Mouse (Mus musculus) macrophage (primary cell): ENCODE measurements around the gene Wbp4. TPM values are rescaled to one million over a fixed set of nuclear protein-coding genes. Genes with fewer than 3 reads are reported as not detected.

Source experiments
- polyA plus RNA-seq: library from polyadenylated mRNA; stranded (reverse); fragments of 250-400 nt; gene quantifications from 3 replicates; pipeline ENCODE4 v1.2.4, GENCODE M21; 2018; ENCODE audit warnings: inconsistent platforms

The Wbp4 gene
- polyA plus RNA-seq, 1 experiment from 2014 or later, result 84.4 TPM

Other genes with a start within 250 kb of the Wbp4 start
- gene Zfp957, start 234.2 kb downstream of the Wbp4 start, polyA plus RNA-seq, result not detected in 3 replicates
- 0.27 to 1.1 TPM (median 0.29 TPM) in 3 replicates for gene Rgcc, start 179.9 kb downstream of the Wbp4 start, polyA plus RNA-seq
- 9.8 to 15.1 TPM (median 10.7 TPM) in 3 replicates for gene Naa16, start 90.7 kb downstream of the Wbp4 start, polyA plus RNA-seq
- gene Mtrf1, start 83.7 kb downstream of the Wbp4 start, polyA plus RNA-seq, result 6.9 to 8.0 TPM (median 7.7 TPM) in 3 replicates
- gene Kbtbd7, start 55.0 kb downstream of the Wbp4 start, polyA plus RNA-seq, result 5.1 to 8.0 TPM (median 7.5 TPM) in 3 replicates
- 0.12 to 1.3 TPM (median 0.19 TPM) in 3 replicates for gene Kbtbd6, start 29.7 kb downstream of the Wbp4 start, polyA plus RNA-seq
- gene Elf1, start 326 bp downstream of the Wbp4 start, polyA plus RNA-seq, result 52.2 to 64.9 TPM (median 62.1 TPM) in 3 replicates
- gene Sugt1, start 106.2 kb upstream of the Wbp4 start, polyA plus RNA-seq, result 49.7 to 86.9 TPM (median 67.8 TPM) in 3 replicates
- not detected in 3 replicates for gene Cnmd, start 180.7 kb upstream of the Wbp4 start, polyA plus RNA-seq